Mouse (Mus musculus) megakaryocyte, embryonic 14.5 days (primary cell): ENCODE results near the gene Noc3l.

ENCODE experiments used
- FLI1 ChIP-seq: IDR thresholded peaks from 2 replicates; pipeline ENCODE4 v1.6.1; 2012; ENCODE audit warnings: low read length, inconsistent platforms, mixed read lengths
- GATA1 ChIP-seq: IDR thresholded peaks from 3 replicates; pipeline ENCODE4 v1.6.1; 2012; ENCODE audit warnings: mixed read lengths, low read length, inconsistent platforms, borderline replicate concordance

- TF ChIP-seq GATA1 (no peak), FLI1 (no peak)
These were observed 20.2 kb downstream of the Noc3l start for GRCm38 (mm10) chr19:38798801-38799200.
